Mouse (Mus musculus) spleen, adult 2 months (tissue): ENCODE results near the gene B4galt7. TPM values are rescaled to one million over a fixed set of nuclear protein-coding genes. Genes with fewer than 3 reads are reported as not detected.

Experiments used
- DNase-seq, 2 experiments: peaks; one replicate each; pipeline versions ENCODE4 v3.0.0 to v3.0.0-alpha.2; 2012 to 2021; ENCODE audit warnings: low spot score in 2 of 2, low read depth in 1 of 2
- H3K27ac ChIP-seq: fragments of 200-500 bp; 2 replicates; pipeline ENCODE4 v1.5.1; 2012; ENCODE audit warnings: low read length, inconsistent platforms; ENCODE audit not compliant: insufficient read depth
- H3K27me3 ChIP-seq: fragments of 200-500 bp; 2 replicates; pipeline ENCODE4 v1.6.1; 2012; ENCODE audit warnings: mild to moderate bottlenecking, moderate library complexity, low read length, inconsistent platforms; ENCODE audit not compliant: control insufficient read depth, insufficient read depth
- H3K36me3 ChIP-seq: fragments of 200-500 bp; 2 replicates; pipeline ENCODE4 v1.6.1; 2012; ENCODE audit warnings: mild to moderate bottlenecking, low read length, inconsistent platforms; ENCODE audit not compliant: control insufficient read depth, insufficient read depth
- H3K4me1 ChIP-seq: fragments of 200-500 bp; 2 replicates; pipeline ENCODE4 v1.6.1; 2011; ENCODE audit warnings: inconsistent platforms; ENCODE audit not compliant: control insufficient read depth, insufficient read depth, insufficient read length
- H3K4me3 ChIP-seq: fragments of 200-500 bp; 2 replicates; pipeline ENCODE4 v1.5.1; 2011; ENCODE audit warnings: mild to moderate bottlenecking, inconsistent platforms; ENCODE audit not compliant: insufficient read depth, insufficient read length; ENCODE audit errors: extremely low read depth
- CTCF ChIP-seq: fragments of 200-500 bp; IDR thresholded peaks from 2 replicates; pipeline ENCODE4 v1.5.1; 2011; ENCODE audit warnings: mild to moderate bottlenecking, inconsistent platforms; ENCODE audit not compliant: insufficient read depth, insufficient read length, insufficient replicate concordance; ENCODE audit errors: extremely low read depth
- POLR2A ChIP-seq: fragments of 200-500 bp; IDR thresholded peaks from 2 replicates; pipeline ENCODE4 v1.6.1; 2011; ENCODE audit warnings: low read depth, low read length, inconsistent platforms
- WGBS: fragments of 180-500 bp; shearing (Covaris S2); methylation state at CpG from one replicate; pipeline ENCODE4 v1.1.7; 2018; 5-methylcytosine and 5-hydroxymethylcytosine counted together
- polyA plus RNA-seq: library from polyadenylated mRNA; depleted of rRNA; stranded (reverse); fragments of >200 nt; gene quantifications from 2 replicates; pipeline ENCODE4 v1.2.3, GENCODE M21; 2012

Gene B4galt7
- polyA plus RNA-seq, 1 experiment = 22.8 TPM

GRCm38 (mm10) chr13:55569726-55570285 is 29.9 kb upstream of the B4galt7 start:
- Histone ChIP-seq H3K4me3 (peak overlapping the region; percentile 90; the same call in 1 of the 2 replicates), H3K4me1 (peaks cover 8% of the 10 kb centered on the region; the same call in 1 of the 2 replicates), H3K27me3 (no peaks in the 10 kb centered on the region), H3K36me3 (no peaks in the 10 kb centered on the region; the same call in 1 of the 2 replicates), H3K27ac (no peak overlapping the region)
- 29% methylated on average over 16 of the region's 16 CpGs for WGBS
- no peak for TF ChIP-seq POLR2A
- no peak for DNase-seq

DNA sequence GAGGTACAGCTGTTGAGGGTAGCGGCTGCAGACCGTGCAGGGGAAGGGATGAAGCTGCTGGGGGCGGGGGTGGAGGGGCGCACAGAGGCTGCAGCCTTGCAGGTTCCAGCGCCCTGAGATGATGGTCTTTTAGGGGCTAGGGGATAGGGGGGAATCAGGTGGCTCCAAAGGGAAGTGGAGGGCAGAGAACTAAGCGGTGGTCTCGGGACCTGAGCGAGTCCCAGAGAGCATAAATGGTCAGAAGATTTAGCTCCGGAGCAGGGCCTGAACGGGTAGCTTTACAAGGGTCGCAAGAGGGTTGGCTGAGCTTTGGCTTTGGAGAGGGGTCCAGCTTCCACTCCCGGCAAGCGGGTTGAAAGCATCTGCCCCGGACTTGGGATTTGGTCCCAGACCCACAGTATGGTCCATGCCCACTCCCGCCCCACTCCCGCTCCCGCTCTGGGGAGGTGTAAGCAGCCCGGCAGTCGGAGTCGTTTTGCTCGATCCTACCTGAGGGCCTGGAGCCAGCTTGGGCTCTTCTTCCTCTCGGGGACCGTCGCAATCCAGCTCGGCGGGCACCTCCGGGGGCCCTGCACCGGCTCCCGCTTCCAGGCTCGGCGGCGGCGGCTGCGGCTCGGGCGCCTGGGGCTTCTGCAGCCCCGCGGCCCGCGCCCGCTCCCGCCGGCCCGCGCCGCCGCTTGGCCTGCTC is 29.3 kb upstream of the B4galt7 start:
- Histone ChIP-seq H3K4me3 (peak overlapping the region; percentile 90), H3K4me1 (peaks cover 8% of the 10 kb centered on the region; the same call in 1 of the 2 replicates), H3K27ac (peak overlapping the region; percentile 36; the same call in 1 of the 2 replicates), H3K27me3 (no peaks in the 10 kb centered on the region), H3K36me3 (no peaks in the 10 kb centered on the region; the same call in 1 of the 2 replicates)
- DNase-seq = no peak
- TF ChIP-seq POLR2A = no peak
- no peak for TF ChIP-seq CTCF
- WGBS = under 1% methylated on average over 38 of the region's 47 CpGs

DNA sequence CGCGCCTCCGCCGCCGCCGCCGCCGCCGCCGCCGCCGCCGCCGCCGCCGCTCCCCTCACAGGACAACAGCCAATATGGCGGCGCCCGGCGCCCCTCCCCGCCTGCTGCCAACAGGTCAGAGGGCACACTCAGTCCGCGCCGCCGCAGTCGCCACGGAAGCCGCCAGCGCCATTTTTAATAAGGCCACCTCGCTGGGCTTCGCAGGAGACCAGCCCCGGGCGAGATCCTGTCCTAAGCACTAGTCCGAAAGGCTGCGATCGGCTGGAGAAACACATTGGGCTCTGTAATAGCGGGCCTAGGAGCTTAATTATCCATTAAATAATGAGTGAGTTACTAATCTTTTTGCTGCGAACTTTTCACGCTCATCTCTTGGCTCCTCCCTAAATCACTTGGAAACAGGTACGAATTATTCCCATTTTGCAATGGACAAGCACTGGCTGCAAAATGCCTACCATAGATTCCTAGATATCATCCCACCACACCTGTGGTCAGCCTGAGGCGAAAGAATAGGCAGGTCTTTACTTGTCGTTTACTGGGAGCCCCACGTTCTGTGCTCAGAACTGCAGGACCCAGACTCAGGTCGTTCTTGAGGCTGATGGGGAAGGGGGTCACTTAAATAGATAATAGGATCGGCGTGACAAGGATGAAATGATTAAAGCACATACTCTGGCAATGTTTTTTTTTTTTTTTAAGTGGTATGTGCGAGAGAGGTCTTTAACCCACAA is 28.5 kb upstream of the B4galt7 start, which contains the start of gene Fam193b:
Gene Fam193b, minus strand, starts transcription at position 94 of the 725 bp plus-strand sequence.
- no peaks in the 10 kb centered on the region for H3K27me3 ChIP-seq
- H3K4me3 ChIP-seq = peak within 1 kb of the TSS; percentile 90
- H3K27ac ChIP-seq = peak within 1 kb of the TSS; percentile 36; the same call in 1 of the 2 replicates
- no peaks in the 10 kb centered on the region; the same call in 1 of the 2 replicates for H3K36me3 ChIP-seq
- H3K4me1 ChIP-seq = peaks cover 8% of the 10 kb centered on the region; the same call in 1 of the 2 replicates
- TF ChIP-seq POLR2A (no peak), CTCF (no peak)
- 3% methylated on average over 47 of the region's 47 CpGs for WGBS
- DNase-seq = peak; percentile 66 to 95

DNA sequence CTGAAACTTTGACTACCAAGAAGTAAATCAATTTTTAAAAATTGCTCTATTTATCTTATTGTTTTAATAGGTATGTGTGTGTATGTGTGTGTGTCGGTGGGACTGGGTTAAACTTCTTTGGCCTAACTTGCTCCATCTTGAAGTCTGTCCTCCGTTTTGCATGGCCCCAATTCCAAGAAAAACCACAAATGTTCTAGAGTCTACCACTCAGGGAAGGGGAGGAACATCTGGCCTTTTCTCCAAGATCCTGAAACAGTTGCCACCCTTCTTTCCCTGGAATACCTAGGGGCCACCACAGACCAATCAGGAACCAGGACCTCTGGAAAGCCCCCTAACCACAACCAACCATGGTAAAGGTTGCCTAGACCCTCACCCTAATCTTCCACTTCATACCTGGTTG is 27.7 kb upstream of the B4galt7 start:
- Histone ChIP-seq H3K36me3 (no peaks in the 10 kb centered on the region), H3K27me3 (no peaks in the 10 kb centered on the region), H3K4me3 (no peak overlapping the region), H3K4me1 (peaks cover 8% of the 10 kb centered on the region; the same call in 1 of the 2 replicates), H3K27ac (no peak overlapping the region)
- WGBS = 69% methylated on average over 2 of the region's 2 CpGs
- TF ChIP-seq POLR2A = no peak
- TF ChIP-seq CTCF = no peak
- DNase-seq = no peak

GRCm38 (mm10) chr13:55573432-55573831 is 26.3 kb upstream of the B4galt7 start, which contains the start of gene Tmed9:
TSS of gene Tmed9 (plus strand) at chr13:55573732.
- WGBS = 93% methylated on average over 2 of the region's 2 CpGs
- Histone ChIP-seq H3K27ac (no peak within 1 kb of the TSS), H3K4me3 (no peak within 1 kb of the TSS), H3K27me3 (no peaks in the 10 kb centered on the region), H3K4me1 (peaks cover 8% of the 10 kb centered on the region; the same call in 1 of the 2 replicates), H3K36me3 (no peaks in the 10 kb centered on the region)
- no peak for DNase-seq
- TF ChIP-seq POLR2A = no peak
- TF ChIP-seq CTCF = no peak

DNA sequence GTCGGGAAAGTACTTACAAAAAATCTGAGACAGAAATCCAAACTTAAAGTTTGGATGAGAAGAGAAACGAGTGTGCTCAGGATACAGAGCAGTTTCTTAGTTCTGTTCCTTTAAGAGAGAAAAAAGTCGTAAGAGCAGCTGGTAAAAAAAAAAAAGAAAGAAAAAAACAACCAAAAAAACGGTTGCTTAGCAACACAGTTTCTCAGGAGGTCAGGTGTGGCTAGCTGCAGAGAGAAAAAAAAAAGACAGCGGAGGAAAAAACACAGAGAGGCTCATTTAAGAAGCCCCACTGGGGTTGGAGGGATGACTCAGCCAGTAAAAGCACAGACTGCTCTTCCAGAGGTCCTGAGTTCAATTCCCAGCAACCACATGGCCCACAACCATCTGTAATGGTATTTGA is 25.4 kb upstream of the B4galt7 start:
- Histone ChIP-seq H3K27me3 (no peaks in the 10 kb centered on the region), H3K36me3 (no peaks in the 10 kb centered on the region), H3K4me3 (no peak overlapping the region), H3K4me1 (peaks cover 7% of the 10 kb centered on the region; the same call in 1 of the 2 replicates), H3K27ac (no peak overlapping the region)
- TF ChIP-seq POLR2A (no peak), CTCF (no peak)
- no peak for DNase-seq
- WGBS = 70% methylated on average over 5 of the region's 5 CpGs
